Mouse (Mus musculus): ENCODE results near the gene Aph1c.
"Not testable (repeated sequence)": the region's sequence is repeated elsewhere in the genome, so short reads cannot be mapped to it uniquely, and the experiment has no call there.

- TF ChIP-seq POLR2A (IDR thresholded peaks at IDR 0.05; ENCODE audit: low read depth, low read length); CTCF (IDR thresholded peaks at IDR 0.05; ENCODE audit: extremely low read depth, insufficient read depth, insufficient read length, insufficient replicate concordance): not testable (repeated sequence)
Observed at GRCm38 (mm10) chr9:66873009-66873408, 38.5 kb upstream of the Aph1c start.

Data from spleen, adult 2 months (tissue).